Mouse (Mus musculus) spleen, postnatal 36 days (tissue): ENCODE measurements at regions not wholly inside any gene's neighbourhood (a gene's known extent, or its start where the extent isn't known, plus 50 kb on each side); places are given as distances from the start of the nearest gene placed in this dataset.

Experiments
- DNase-seq, 2 experiments: peaks; one replicate each; pipeline ENCODE4 v3.0.0; 2022; ENCODE audit warnings: low spot score in 2 of 2, mixed read lengths in 1 of 2

DNA sequence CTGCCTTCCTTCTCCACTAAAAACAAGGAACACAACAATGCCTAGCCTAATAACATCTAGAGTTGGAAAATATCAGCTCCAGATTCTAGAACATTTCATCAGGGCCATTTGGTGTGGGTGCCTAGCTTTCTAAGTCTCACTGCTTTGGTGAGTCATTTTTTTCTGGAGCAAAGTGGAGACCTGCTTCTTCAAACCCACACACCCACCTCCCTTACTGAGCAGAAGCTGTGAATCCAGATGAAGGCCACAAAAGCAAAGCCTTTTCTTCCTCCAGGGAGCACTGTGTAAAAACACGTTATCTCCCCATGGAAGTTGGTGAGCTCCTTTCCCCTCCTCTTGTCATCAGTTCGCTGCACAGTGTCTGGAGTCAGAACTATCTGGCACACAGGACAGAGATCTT, 294.1 kb downstream of the Mex3b start:
- no peak for DNase-seq

DNA sequence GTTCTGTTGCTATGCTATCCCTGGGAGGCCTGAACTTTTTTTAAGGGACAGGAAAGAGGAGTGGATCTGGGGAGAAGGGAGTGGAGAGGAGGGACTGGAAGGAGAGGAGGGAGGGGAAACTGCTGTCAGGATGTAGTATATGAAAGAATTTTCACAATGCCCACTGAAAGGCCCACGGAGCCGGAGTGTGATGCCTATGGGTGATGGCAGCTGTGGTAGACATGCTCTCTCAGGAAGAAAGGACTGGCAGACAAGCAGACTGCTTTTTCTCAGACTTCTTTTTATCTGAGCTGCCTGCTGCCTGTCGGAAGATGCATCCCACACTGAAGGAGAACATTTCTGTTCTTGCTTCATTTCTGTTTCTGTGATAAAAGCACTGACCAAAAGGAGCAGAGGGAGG, 295.7 kb downstream of the Mex3b start:
- DNase-seq: no peak

DNA sequence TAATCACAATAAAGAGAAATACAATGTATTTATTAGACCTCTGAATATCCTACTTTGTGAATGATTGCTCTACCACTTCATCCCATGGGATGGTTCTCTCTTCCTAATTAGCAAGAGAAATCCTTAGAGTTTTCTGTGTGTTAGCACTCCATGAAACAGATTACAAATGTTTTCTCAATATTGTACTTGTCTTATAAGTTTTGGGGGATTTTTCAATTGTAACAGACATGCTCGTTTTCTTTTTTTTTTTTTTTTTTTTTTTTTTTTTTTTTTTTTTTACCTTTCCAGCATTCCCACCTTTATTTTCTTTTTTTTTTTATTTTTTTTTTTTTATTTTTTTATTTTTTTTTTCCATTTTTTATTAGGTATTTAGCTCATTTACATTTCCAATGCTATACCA, 312.3 kb downstream of the Mex3b start:
- DNase-seq: no peak

DNA sequence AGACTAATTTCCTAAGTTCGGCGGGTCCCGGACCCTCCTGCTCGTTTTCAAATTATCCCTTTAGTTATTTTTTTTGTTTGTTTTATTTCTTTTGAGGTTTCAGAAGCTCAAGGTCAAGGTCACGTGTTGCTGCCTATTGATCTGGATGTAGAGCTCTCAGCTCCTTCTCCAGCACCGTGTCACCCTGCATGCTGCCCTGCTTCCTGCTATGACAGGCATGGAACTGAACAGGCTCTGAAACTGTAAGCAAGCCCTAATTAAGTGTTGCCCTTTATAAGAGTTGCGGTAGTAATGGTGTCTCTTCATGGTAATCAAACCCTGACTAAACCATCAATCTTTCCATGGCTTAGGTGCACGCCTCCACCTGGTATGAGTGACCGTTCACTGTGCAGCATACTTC, 319.2 kb downstream of the Mex3b start:
- no peak for DNase-seq

DNA sequence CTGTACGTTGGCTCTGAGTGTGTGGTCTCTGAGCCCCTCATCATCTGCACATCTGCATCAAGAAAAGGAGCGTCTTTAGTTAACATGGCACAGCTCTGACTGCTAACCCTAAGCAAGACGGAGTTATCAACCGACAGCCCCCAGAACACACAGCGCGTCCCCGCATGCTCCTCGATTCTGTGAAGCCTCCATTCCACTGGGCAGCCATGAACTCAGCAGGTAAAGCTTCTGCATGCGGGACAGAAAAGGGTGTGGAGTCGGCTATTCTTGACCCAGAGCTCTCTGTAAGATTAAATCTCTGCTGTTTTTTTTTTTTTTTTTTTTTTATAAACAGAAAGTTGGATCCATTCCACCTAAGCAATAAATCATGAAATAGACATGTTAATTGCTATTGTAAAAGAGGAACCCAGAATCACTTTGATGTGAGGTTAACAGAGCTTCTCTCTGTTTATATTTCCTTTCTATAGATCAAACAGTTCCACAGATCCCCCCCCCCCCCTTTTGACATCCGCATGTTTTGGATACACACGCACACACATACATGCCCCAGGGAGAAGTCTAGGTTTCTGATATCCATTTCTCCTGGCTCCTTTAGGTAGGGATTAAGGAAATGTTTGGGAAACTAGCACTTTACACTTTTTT, 328.9 kb downstream of the Mex3b start:
- DNase-seq: no peak

DNA sequence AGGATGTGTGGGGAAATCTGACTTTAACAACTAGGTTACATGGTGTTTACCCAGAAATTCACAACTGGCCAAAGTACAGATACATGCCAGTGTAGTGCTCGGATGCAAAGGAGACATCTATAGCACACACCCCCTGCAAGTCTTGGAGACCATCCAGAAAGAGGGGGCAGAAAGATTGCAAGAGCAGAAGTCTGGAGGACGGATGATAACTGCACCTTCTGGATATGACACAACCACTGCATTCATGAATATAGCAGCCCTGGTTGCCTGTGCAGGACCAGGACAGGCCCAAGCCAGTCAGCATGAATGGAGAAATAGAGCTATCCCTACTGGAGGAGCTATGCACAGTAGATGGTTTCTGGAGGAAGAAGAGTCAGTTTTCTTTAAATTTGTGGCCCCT, 330.4 kb downstream of the Mex3b start:
- DNase-seq: no peak

DNA sequence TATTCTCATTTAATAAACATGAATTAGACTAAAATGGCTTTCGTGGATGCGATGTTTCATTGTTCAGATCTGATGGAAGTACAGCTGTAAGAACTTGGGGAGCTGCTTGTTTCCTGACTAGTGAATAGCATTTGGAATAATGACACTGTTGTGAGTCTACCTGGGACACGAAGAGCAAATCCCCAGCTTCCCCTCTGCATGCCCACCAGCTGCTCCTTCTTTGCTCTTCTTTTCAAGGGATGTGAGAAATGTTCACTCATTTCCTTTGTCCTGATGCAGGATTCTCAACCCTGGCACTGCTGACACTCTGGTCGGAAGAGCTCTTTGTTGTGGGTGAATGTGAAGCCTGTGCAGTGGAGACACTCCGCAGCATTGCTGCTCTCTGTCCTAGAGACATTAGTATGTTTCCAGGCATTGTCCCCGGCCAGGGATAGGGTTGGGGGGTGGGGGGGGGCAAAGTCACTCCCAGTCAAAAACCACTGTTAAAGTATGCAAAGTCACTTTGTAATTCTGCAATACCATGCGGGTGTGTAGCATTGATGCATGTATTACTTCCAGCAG, 334.1 kb downstream of the Mex3b start:
- no peak for DNase-seq

DNA sequence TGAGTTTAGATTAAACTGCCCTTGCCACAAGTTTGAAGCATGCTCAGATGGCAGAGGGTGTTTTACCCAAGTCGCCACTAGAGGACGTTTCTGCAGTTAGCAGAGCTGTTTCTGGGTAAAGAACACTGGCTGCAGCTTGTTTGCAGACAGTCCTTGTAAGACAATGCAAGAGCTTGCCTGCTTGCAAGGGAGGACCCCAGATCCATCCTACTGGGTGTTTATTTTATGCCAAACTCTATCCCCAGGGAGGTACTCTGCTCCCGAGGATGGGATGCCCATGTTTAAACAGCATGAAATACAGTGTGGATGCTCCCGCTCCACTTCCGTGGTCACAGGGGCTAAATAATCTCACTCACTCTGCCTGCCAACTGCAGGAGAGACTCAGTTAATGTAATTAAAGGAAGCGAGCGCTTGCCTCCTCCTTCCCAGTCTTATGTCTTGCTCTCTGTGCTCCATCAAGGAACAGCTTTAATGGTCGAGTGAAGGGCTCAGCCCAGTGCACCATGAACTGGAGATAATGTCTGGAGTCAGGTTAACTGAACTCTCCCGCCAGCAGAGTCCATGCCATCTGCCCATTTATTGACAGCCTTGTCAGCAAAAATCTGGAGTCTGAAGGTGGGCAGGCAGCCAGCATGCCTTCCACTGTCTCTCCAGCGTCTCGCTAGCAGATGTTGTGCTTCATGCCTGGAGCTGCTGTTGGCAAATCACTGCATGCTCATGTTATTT, 334.8 kb downstream of the Mex3b start:
- no peak for DNase-seq

DNA sequence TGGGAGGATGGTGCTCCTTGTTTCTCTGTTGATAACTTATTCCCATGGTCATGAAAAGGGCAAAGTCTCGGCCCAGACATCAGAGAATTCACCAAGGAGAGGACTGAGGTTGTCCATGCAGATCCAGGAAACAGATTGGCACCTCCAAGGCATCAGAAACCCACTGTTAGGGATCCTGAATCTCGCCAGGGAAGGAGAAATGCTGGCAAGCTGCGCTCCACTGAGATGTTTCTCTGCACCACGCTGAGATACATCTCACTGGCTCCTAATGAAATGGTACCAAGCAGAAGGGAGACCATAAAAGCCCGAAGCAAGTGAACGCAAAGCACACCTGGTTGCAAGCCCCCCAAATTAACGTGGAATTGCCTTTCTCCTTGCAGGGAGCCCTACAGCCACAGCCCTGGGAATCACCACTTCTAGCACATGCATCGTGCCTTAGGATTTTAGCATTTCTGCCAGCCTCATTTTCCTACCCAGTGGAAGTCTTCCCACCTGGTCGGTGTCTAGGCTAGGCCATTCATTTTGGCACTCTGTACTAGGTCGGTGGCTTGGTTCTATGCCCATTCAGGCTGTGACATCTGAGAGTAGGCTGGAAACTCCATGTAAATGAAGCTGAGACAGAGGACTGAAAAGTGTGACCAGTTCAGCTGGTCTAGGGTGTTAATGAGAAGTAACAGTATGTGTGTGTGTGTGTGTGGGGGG, 336.3 kb downstream of the Mex3b start:
- no peak for DNase-seq

DNA sequence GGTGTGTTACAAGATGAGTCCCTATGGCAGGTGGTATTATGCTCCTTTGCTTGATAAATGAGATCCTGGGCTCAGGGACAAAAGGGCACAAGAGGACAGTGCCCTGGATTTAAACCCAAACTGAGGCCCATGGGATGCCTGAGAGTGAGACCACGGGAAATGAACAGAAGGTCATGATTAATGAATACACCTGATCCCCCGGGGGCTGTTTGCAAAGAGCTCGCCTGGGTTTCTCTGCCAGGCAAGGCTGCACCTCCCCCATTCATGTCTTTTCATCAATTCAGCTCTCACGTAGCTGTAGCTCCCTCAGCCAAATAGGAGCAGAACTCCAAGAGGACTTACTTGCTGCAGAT, 336.9 kb downstream of the Mex3b start:
- DNase-seq: no peak

DNA sequence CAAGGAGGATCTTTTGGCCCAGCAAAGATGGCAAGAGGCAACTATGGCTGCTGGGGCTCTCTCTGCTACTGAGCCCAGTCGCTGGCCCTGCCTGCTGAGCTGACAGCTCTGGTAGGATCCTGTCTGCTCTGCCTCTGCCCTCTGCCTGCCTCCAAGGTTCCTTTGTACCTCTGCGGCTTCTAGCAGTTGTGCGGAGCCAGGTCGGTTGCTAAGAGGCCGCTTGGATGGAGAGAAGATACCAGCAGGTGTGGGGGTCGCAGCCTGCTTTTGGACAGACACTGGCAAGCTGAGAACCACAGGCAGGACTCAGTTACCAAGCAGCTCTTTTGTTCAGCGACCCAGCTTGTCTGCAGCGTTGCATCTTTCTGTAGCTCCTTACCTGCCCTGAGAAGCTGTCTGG, 337.6 kb downstream of the Mex3b start:
- no peak for DNase-seq

DNA sequence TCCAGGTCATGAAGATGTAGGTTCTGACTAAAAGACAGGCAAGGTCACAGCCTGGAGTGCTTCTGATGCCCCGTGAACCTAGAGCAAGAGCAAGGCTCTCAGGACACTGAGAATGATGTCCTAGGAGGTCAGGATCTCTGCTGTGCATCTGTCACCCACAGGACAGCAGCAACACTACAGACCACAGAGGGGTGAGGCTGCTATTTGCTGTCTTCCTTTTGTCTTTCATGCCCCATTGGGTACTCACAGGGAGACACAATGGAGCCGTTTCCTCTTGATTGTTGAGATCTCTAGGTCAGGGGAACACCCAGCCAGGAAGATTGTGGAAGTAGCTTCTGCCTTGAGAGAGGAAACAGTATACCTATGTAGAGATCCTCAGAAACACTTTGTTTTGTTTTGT, 339.9 kb downstream of the Mex3b start:
- DNase-seq: no peak

DNA sequence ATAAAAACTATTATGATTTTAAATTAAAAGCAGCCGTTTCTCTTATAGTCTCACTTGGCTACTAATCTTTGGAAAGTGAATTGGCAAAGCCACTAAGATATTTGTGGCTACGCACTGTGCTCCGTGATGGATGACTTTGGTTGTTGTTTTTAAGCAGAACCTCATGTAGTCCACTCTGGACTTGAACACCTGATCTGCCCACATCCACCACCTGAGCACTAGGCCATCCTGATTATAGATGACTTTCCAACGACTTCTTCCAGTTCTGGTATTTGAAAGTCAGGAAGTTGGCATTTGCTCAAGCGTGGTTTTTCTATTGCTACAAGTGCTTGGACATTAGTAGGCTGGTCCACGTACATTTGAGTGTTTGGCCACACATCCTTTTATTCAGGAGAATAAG, 344.5 kb downstream of the Mex3b start:
- DNase-seq: no peak

DNA sequence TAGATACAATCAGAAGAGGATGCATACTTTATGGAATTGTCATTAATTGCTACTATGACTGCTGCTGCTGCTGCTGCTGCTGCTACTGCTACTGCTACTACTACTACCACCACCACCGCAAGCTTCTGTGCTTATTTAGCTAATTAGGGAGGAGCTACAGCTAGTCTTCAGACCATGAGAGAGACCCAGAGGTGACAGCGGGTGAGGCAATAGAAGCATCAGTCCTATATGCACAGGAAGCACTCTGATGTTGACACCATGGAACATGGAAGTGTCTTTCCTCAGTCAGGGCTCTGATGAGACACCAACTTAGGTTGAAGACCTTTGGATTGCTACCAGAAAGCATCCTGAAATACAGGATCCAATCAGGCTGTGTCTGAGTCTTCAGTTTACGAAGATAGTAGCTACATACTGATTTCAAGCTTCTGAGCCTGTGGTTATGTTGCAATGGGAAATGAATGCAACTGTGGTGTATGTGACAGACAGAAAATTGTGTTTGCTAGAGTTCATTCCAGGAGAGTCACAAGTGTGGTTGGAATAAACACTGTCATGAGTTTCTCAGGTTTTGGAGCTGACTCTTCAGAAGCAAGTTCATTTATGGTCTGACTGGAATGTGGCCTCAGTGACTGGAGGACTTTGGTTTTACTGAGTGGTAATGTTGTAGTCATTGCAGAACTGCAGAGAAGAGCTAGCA, 355.0 kb downstream of the Mex3b start:
- no peak for DNase-seq

DNA sequence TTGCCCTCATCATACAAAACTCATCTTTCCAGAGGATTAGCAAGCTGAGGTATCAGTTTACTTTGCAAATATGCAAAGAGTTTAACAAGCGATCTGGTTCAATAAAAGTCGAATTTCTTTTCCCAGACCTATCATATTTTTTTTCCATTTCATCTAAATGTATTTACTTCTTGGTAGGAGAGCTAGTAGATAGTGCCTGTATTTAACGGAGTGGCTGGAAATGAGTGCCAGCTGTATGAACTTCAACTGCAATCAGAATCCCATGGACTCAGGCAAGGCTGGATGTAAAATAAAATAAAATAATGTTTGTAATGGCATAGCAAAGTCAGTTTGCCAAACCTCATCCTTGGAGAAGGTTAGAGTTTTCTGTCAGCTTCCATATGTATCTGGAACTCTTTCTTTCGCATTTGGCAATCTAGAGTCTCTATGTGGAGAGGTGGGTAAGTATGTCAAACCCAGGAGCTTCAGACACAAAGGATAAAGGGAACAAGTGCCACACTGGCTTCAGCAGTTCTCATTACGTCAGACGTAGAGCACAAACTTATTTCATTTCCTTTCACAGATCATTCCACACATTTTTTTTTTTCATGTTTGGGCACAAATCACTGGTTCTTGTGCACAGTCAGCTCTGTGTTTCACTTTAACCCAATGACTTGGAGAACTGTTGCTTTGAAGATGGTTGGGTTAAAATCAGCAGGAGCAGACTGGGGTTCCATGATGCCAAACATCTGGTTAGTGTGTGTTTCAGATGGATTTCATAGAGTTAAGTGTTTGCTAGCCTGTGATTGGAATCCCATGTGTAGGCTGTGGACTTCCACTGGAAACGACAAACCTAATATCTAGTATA, 357.2 kb upstream of the Tmc3 start:
- DNase-seq: no peak

DNA sequence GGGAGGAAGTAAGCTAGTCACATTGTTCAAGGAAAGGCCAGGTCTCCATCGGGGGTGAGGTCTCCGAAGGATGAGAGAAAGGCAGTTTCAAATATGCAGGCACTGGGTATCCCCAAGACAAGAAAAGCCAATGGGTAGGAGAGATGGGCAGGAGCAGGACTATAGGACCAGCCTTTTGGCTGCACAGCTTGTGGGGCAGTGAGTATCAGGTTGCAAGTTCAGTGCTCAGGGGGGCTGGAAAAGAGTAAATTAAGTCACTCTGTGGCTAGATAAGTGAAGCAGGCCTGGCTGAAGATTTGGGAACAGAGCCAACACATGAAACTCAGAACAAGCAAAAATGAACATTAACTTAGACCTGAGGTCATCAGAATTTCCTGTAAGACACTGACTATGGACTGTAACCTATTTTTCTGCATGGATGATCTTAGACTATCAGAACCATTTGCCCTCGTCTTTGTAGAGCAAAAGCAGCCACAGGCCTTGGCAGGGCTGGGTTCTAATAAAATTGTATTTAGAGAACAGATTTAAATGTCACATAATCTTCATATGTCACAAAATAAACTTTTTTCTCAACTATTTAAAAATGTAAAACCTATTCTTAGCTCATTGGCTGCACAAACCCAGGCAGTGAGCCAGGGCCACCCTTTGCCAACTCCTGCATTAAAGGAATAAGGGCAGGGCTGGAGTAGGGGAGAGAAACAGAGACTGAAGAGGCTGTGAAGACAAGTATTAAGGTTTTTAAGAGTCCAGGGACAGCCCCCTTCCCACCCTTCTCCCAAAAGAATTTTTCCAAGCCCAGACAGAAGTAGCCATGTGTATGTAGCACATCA, 354.0 kb upstream of the Tmc3 start:
- DNase-seq: no peak

DNA sequence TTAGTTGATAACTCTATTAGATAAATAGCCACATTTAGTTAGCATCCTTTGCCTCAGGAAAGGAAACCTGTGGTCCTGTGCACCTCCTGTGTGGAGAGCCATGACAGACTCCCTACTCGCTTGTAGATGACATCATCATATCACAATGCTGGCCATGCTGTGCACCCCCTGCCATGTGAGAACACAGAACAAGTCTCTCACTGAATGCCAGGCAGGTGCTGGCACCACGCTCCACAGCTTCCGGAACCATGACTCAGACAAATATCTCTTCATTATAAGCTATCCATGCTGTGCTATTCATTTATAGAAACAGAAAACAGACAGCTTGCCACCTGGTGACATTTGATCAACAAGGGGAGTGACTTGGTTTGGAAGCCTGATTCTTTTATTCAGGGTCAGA, 349.1 kb upstream of the Tmc3 start:
- DNase-seq: no peak

DNA sequence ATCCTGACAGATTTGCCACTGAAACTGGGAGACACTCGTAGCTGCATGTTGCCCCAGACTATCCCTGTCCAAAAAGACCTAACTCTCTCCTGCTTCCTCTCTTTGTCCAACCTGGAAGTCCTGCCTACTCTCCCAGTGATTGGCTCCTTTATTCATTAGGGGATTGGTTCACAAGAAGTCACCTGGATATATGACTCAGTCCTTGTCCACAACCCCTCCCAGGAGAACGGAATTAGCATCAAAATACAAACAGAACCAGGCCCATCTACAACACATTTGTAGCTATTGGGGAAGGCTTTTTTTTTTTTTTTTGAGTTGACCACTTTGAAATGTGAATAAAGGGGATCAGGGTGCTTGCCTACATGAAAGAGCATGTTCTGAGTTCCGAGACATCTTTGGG, 347.4 kb upstream of the Tmc3 start:
- no peak for DNase-seq

DNA sequence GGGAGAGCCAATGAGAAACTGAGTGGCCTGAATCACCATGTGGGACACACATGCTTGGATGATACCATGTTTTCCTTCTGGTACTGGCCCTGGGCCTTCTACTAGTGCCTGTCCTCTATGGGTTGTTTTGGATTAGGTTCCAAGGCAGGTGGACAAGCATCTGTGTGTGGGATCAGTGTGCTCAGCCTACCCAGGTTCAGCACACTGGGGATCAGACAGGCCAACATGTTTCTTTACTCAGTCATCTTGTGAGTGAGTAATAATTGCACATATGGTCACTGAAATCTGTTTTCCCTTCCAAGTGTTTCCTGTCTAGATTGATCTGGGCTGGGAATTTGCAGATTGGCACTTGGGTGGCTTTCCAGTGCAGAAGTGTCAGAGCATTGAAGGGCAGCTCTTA, 346.6 kb upstream of the Tmc3 start:
- DNase-seq: no peak

DNA sequence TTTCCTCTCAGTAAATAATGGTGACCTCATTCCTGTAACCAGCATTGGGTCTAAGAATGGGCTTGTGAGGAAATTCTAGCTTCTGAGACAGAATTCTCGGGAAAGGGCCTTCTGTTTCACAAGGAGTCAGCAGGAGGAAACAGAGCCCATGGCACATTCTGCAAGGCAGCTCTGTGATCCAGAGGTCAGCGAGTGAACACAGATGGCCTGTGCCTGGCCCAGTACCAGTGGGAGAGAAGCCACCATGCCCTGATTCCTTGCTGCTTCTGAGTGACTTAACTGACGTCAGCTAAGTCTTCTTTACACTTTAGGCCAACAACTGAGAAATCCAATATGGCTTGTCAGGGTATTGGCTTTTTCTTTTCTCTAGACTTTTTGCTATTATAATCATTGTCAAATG, 342.5 kb upstream of the Tmc3 start:
- DNase-seq: no peak

DNA sequence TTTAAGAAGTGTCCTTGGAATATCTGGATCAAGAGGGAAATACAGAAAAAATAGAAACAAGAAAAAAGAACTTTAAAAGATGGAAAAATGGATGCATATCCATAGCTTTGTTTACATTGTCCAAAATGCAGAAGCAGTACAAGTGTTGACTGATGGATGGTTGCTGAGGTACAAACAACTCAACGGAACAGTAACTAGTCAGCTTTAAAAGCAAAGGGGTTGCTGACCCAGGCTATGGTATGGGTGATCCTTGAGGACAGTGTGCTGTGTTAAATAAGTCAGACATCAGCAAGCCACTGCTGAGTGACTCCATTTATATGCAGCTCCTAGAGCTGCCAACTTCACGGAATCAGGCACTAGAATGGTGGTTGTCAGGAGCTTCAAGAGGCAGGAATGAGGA, 338.9 kb upstream of the Tmc3 start:
- no peak for DNase-seq
